Mouse (Mus musculus): ENCODE measurements at regions not wholly inside any gene's neighbourhood (a gene's known extent, or its start where the extent isn't known, plus 50 kb on each side); places are given as distances from the start of the nearest gene placed in this dataset.

GRCm38 (mm10) chr15:5507545-5507913 is 263.5 kb upstream of the Ptger4 start:
- no peak for DNase-seq (ENCODE audit: low spot score in 2 of 2)

- no peak for DNase-seq (ENCODE audit: low spot score in 2 of 2)
Observed at GRCm38 (mm10) chr15:5510056-5510455, 266.1 kb upstream of the Ptger4 start.

- no peak for DNase-seq (ENCODE audit: low spot score in 2 of 2)
Observed at GRCm38 (mm10) chr15:5511046-5511445, 267.1 kb upstream of the Ptger4 start.

- DNase-seq (ENCODE audit: low spot score in 2 of 2): no peak
Observed at GRCm38 (mm10) chr15:5512546-5512945, 268.6 kb upstream of the Ptger4 start.

GRCm38 (mm10) chr15:5513146-5513545 is 269.2 kb upstream of the Ptger4 start:
- no peak for DNase-seq (ENCODE audit: low spot score in 2 of 2)

- DNase-seq (ENCODE audit: low spot score in 2 of 2): no peak
Observed at GRCm38 (mm10) chr15:5514217-5514616, 270.2 kb upstream of the Ptger4 start.

- no peak for DNase-seq (ENCODE audit: low spot score in 2 of 2)
Observed at GRCm38 (mm10) chr15:5517244-5517966, 273.4 kb upstream of the Ptger4 start.

- no peak for DNase-seq (ENCODE audit: low spot score in 2 of 2)
Observed at GRCm38 (mm10) chr15:5519552-5519951, 275.6 kb upstream of the Ptger4 start.

- DNase-seq (ENCODE audit: low spot score in 2 of 2): no peak
Observed at GRCm38 (mm10) chr15:5519997-5520396, 276.0 kb upstream of the Ptger4 start.

GRCm38 (mm10) chr15:5528619-5529018 is 284.6 kb upstream of the Ptger4 start:
- no peak for DNase-seq (ENCODE audit: low spot score in 2 of 2)

GRCm38 (mm10) chr15:5533656-5534055 is 289.7 kb upstream of the Ptger4 start:
- no peak for DNase-seq (ENCODE audit: low spot score in 2 of 2)

GRCm38 (mm10) chr15:5537432-5537831 is 293.4 kb upstream of the Ptger4 start:
- no peak for DNase-seq (ENCODE audit: low spot score in 2 of 2)

- peak in 1 of 2 experiments; percentile 10 for DNase-seq (ENCODE audit: low spot score in 2 of 2)
Observed at GRCm38 (mm10) chr15:5539301-5539928, 295.4 kb upstream of the Ptger4 start.

- no peak for DNase-seq (ENCODE audit: low spot score in 2 of 2)
Observed at GRCm38 (mm10) chr15:5554526-5554925, 310.5 kb upstream of the Ptger4 start.

GRCm38 (mm10) chr15:5554926-5555325 is 310.9 kb upstream of the Ptger4 start:
- DNase-seq (ENCODE audit: low spot score in 2 of 2): no peak

- DNase-seq (ENCODE audit: low spot score in 2 of 2): no peak
Observed at GRCm38 (mm10) chr15:5555381-5556066, 311.5 kb upstream of the Ptger4 start.

- no peak for DNase-seq (ENCODE audit: low spot score in 2 of 2)
Observed at GRCm38 (mm10) chr15:5561783-5562182, 317.8 kb upstream of the Ptger4 start.

GRCm38 (mm10) chr15:5574366-5574765 is 330.4 kb upstream of the Ptger4 start:
- DNase-seq (ENCODE audit: low spot score in 2 of 2): no peak

- no peak for DNase-seq (ENCODE audit: low spot score in 2 of 2)
Observed at GRCm38 (mm10) chr15:5579559-5579958, 335.6 kb upstream of the Ptger4 start.

GRCm38 (mm10) chr15:5580416-5580815 is 336.4 kb upstream of the Ptger4 start:
- DNase-seq (ENCODE audit: low spot score in 2 of 2): no peak

GRCm38 (mm10) chr15:5584381-5584780 is 340.4 kb upstream of the Ptger4 start:
- no peak for DNase-seq (ENCODE audit: low spot score in 2 of 2)

- DNase-seq (ENCODE audit: low spot score in 2 of 2): no peak
Observed at GRCm38 (mm10) chr15:5604732-5605266, 360.8 kb upstream of the Ptger4 start.

- DNase-seq (ENCODE audit: low spot score in 2 of 2): no peak
Observed at GRCm38 (mm10) chr15:5607533-5607932, 363.5 kb upstream of the Ptger4 start.

All from urinary bladder, postnatal 36 days (tissue).